Mouse (Mus musculus) heart, embryonic 11.5 days (tissue): Measurements from ENCODE around the gene Tmem198. TPM values are rescaled to one million over a fixed set of nuclear protein-coding genes. Genes with fewer than 3 reads are reported as not detected.
A peak's percentile ranks its signal among the peaks of the same experiment; 100 is the strongest.

ENCODE experiments used
- ATAC-seq: fragments of 200-750 bp; cut with Nextera tagmentation; replicated peaks from 2 replicates; pipeline ENCODE4 v1.8.0; 2017; ENCODE audit warnings: moderate library complexity; ENCODE audit not compliant: insufficient number of reproducible peaks, low FRiP score, low TSS enrichment
- H3K27ac ChIP-seq: fragments of 300-500 bp; sonication (generic); 2 replicates; pipeline ENCODE4 v1.5.1; 2014; ENCODE audit warnings: mild to moderate bottlenecking, low read depth, low read length
- H3K27me3 ChIP-seq: fragments of 300-500 bp; sonication (generic); 2 replicates; pipeline ENCODE4 v1.6.1; 2014; ENCODE audit warnings: mild to moderate bottlenecking, low read length, mixed read lengths; ENCODE audit not compliant: control insufficient read depth, insufficient read depth
- H3K36me3 ChIP-seq: fragments of 300-500 bp; sonication (generic); 2 replicates; pipeline ENCODE4 v1.6.1; 2014; ENCODE audit warnings: mild to moderate bottlenecking, low read length, moderate library complexity, mixed read lengths; ENCODE audit not compliant: control insufficient read depth, insufficient read depth
- H3K4me1 ChIP-seq: fragments of 300-500 bp; sonication (generic); 2 replicates; pipeline ENCODE4 v1.6.1; 2014; ENCODE audit warnings: low read length; ENCODE audit not compliant: control insufficient read depth, insufficient read depth
- H3K4me2 ChIP-seq: fragments of 300-500 bp; sonication (generic); 2 replicates; pipeline ENCODE4 v1.6.1; 2014; ENCODE audit warnings: mild to moderate bottlenecking, moderate library complexity
- H3K4me3 ChIP-seq: fragments of 300-500 bp; sonication (generic); 2 replicates; pipeline ENCODE4 v1.5.1; 2014; ENCODE audit warnings: low read depth, low read length
- H3K9ac ChIP-seq: fragments of 300-500 bp; sonication (generic); 2 replicates; pipeline ENCODE4 v1.6.1; 2014; ENCODE audit warnings: mild to moderate bottlenecking, low read depth, low read length, moderate library complexity
- H3K9me3 ChIP-seq: fragments of 300-500 bp; sonication (generic); replicated peaks from 2 replicates; pipeline ENCODE4 v1.6.1; 2016; ENCODE audit warnings: low read length; ENCODE audit not compliant: control insufficient read depth
- WGBS: fragments of 180-500 bp; shearing (Covaris S2); extraction: QIAGEN DNeasy Blood & Tissue Kit; methylation state at CpG from one replicate; pipeline ENCODE4 v1.1.7; 2014; ENCODE audit not compliant: insufficient replicate concordance; 5-methylcytosine and 5-hydroxymethylcytosine counted together
- polyA plus RNA-seq: library from polyadenylated mRNA; unstranded; fragments of >200 nt; fragmentation: Nextera tagmentation; extraction: Ambion mirVana; gene quantifications from 2 replicates; pipeline ENCODE4 v1.2.1, GENCODE M21; 2014

The Tmem198 gene
- polyA plus RNA-seq, 1 experiment from 2014 or later: 0.14 TPM

DNA sequence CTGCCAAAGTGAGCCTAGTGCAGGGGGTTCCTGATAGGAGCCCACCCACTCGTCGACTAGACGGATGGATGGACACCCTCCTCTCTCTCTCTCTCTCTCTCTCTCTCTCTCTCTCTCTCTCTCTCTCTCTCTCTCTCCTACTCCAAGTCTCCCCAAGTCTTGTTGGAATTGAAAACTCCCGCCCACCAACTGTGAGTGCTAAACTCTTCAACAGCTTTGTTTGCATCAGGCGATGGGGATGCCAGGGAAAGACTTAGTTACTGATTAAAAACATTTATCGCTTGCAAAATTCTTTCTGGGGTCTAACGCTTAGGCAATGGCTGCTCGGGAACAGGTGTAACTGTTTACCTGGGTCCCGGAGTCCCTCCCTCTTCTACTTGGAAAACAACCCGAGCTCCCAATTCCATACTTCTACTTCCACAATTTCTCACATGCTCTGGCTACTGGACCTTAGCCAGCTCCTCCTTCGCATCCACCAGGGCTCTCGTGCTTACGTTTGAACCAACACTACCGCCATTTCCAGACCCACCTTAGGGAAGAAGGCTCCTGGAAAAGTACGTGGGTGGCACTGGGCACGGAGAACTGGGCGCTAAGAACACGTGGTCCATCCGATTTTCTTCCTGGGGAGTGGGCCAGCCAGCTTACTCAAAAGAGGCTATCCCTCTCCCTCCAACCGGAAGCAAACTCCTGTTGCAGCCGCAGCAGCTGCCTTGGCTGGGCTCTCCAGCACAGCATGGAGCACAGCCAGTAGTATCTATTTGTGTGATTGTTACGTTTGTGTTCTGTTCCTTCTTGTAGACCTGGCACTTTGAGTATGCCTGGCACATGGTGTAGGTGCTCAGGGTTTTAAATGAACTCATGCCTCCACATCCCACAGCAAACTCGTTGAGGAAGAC is 20.3 kb upstream of the Tmem198 start:
- H3K4me1 ChIP-seq: peaks cover 42% of the 10 kb centered on the region
- ATAC-seq: no peak
- no peaks in the 10 kb centered on the region for H3K36me3 ChIP-seq
- peak overlapping the region; percentile 55 for H3K4me2 ChIP-seq
- no peak overlapping the region; the same call in 1 of the 2 replicates for H3K27ac ChIP-seq
- peaks cover 50% of the 10 kb centered on the region for H3K27me3 ChIP-seq
- no peaks in the 10 kb centered on the region for H3K9me3 ChIP-seq
- WGBS: 16% methylated on average over 23 of the region's 23 CpGs
- H3K9ac ChIP-seq: peak overlapping the region; percentile 28; the same call in 1 of the 2 replicates
- peak overlapping the region; percentile 16 for H3K4me3 ChIP-seq

DNA sequence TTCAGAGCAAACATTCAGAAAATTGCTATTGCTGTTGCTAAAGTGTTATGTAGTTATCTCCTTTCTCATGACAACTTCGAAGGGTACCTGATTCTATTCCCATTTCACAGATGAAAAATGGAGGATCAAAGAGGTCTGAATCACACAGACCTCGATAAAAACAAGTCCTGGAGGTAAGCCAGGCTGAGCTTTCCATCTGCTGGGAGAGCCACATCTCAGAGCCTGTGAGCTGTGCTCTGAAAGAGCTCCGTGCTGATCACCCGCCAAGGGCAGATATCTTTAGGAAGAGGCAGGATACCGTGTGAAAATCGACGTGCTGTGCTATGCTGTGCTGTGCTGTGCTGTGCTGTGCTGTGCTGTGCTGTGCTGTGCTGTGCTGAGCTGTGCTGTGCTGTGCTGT is 19.0 kb upstream of the Tmem198 start:
- H3K4me1 ChIP-seq: peaks cover 47% of the 10 kb centered on the region
- no peak overlapping the region for H3K4me3 ChIP-seq
- no peak for ATAC-seq
- 50% methylated on average over 7 of the region's 7 CpGs for WGBS
- H3K9me3 ChIP-seq: no peaks in the 10 kb centered on the region
- H3K27me3 ChIP-seq: peaks cover 39% of the 10 kb centered on the region
- H3K36me3 ChIP-seq: no peaks in the 10 kb centered on the region
- no peak overlapping the region for H3K4me2 ChIP-seq
- H3K27ac ChIP-seq: no peak overlapping the region
- H3K9ac ChIP-seq: no peak overlapping the region

GRCm38 (mm10) chr1:75462636-75463035 is 16.7 kb upstream of the Tmem198 start:
- H3K27ac ChIP-seq: no peak overlapping the region
- no peak overlapping the region for H3K4me3 ChIP-seq
- no peak overlapping the region for H3K4me2 ChIP-seq
- no peak for ATAC-seq
- WGBS: 28% methylated on average over 1 of the region's 1 CpGs
- no peak overlapping the region for H3K9ac ChIP-seq
- H3K36me3 ChIP-seq: no peaks in the 10 kb centered on the region
- peaks cover 35% of the 10 kb centered on the region for H3K4me1 ChIP-seq
- peaks cover 25% of the 10 kb centered on the region for H3K27me3 ChIP-seq
- H3K9me3 ChIP-seq: no peaks in the 10 kb centered on the region

DNA sequence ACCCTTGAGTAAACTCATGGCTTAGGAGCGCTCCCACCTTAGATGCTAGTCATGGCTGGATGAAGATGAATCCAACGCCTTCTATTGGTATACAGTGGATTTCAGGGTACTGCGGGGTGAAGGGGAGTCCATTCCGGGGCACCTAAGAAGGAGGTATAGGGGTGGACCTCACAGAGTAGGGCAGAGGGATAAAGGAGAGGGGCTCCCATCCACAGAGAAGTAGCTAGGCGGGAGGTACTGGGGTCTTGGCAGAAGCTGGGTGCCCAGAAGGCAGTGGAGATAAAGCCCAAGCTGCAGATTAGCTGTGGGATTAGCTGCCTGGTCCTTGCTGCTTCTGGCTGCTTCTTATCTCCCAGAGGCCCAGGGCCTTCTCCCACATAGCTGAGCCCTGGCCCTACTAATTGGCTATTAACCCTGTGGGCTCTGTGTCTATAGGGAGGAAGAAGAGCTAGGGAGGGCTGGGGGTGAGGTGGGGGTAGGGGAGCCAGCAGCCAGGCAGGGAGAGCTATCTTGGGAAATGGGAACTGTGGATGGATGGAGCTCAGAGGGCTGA is 15.6 kb upstream of the Tmem198 start:
- Histone ChIP-seq H3K4me2 (peak overlapping the region; percentile 18; the same call in 1 of the 2 replicates), H3K9me3 (no peaks in the 10 kb centered on the region), H3K36me3 (no peaks in the 10 kb centered on the region), H3K4me1 (peaks cover 24% of the 10 kb centered on the region), H3K4me3 (no peak overlapping the region), H3K27me3 (peaks cover 27% of the 10 kb centered on the region), H3K9ac (no peak overlapping the region), H3K27ac (no peak overlapping the region)
- WGBS: 54% methylated on average over 5 of the region's 5 CpGs
- ATAC-seq: no peak

- H3K27ac ChIP-seq: no peak overlapping the region
- peaks cover 27% of the 10 kb centered on the region for H3K27me3 ChIP-seq
- no peak overlapping the region for H3K4me3 ChIP-seq
- peaks cover 20% of the 10 kb centered on the region for H3K4me1 ChIP-seq
- 6% methylated on average over 14 of the region's 14 CpGs for WGBS
- H3K36me3 ChIP-seq: no peaks in the 10 kb centered on the region
- 0 out of 2 replicates have a peak overlapping the region, but pooled peaks have one; percentile 5 for H3K9ac ChIP-seq
- peak; percentile 47 for ATAC-seq
- peak overlapping the region; percentile 16; the same call in 1 of the 2 replicates for H3K4me2 ChIP-seq
- no peaks in the 10 kb centered on the region for H3K9me3 ChIP-seq
Measured at GRCm38 (mm10) chr1:75467215-75467927, 12.0 kb upstream of the Tmem198 start.

DNA sequence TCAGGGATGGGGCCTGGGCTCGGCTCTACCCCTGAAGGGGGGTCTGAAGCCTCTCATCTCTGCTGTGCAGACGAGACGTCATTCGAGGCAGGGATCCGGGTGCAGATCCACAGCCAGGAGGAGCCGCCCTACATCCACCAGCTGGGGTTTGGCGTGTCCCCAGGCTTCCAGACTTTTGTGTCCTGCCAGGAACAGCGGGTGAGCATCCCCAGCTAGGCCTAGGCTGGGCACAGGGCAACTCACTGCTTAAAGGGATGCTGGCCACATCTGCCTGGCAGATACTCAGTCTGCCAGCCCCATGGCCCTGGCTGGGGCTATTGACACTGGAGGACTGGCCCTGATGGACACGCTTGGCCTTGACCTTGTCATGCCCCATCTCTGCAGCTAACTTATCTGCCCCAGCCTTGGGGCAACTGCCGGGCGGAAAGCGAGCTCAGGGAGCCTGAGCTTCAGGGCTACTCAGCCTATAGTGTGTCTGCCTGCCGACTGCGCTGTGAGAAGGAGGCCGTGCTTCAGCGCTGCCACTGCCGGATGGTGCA is 10.0 kb upstream of the Tmem198 start:
- Histone ChIP-seq H3K4me1 (peaks cover 6% of the 10 kb centered on the region), H3K4me2 (no peak overlapping the region), H3K4me3 (no peak overlapping the region), H3K9ac (no peak overlapping the region), H3K9me3 (no peaks in the 10 kb centered on the region), H3K36me3 (no peaks in the 10 kb centered on the region), H3K27me3 (peaks cover 27% of the 10 kb centered on the region), H3K27ac (no peak overlapping the region)
- no peak for ATAC-seq
- WGBS: 70% methylated on average over 17 of the region's 17 CpGs

DNA sequence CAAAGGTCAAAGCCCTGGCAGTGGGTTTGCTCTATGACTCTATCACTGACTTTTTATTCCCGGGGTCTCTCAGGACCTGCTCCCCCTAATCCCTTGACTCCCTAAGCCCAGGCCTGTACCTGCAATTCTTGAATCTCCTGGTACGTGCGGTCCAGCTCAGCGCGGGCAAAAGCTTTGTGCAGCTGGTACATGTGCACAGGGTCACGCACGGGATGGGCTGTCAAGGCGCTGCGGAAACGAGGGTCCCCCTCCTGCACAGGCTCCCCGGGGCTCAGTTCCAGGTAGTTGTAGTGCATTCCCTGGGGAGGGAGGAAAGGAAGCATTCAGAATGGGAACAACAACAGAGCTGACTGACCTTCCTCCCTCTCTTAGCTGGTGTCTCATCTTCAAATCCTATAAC is 2.9 kb upstream of the Tmem198 start:
- Histone ChIP-seq H3K36me3 (peaks cover 22% of the 10 kb centered on the region), H3K27me3 (peaks cover 24% of the 10 kb centered on the region)

DNA sequence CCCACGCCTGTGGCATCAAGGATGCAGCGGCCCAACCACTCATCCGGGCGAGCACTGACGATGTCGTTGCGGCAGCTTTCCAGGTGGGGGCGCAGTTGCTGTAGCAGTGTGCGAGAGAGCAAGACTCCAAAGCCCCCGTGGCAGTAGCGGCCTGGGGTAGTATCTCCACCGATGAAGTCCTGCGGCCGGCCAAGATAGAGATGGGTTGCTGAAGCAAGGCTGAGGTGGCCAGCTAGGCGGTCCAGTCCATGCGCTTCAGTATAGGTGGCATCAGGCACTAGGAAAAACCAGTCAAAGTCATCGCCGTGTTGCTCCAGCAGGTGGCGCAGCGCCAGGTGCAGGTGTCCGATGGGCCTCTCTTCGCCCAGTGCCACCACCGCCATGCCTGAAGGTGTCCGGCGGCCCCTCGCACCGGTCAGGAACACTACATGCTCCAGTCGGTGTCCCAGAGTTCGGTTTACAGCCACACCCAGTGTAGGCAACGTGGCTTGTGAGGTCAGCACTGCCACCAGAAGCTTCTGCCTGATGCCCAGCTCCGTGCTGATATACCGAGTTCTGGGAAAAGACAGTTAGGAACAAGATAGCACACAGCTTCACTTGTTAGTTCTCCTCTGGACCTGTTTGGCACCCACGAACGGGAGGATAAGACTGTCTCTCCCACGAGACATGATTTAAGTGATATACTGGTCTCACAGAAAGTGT is 1.9 kb upstream of the Tmem198 start:
- Histone ChIP-seq H3K4me3 (peak overlapping the region; percentile 90), H3K27ac (no peak overlapping the region), H3K27me3 (peaks cover 34% of the 10 kb centered on the region), H3K4me1 (peaks cover 27% of the 10 kb centered on the region), H3K4me2 (peak overlapping the region; percentile 83), H3K9ac (0 out of 2 replicates have a peak overlapping the region, but pooled peaks have one; percentile 22), H3K36me3 (peaks cover 22% of the 10 kb centered on the region), H3K9me3 (no peaks in the 10 kb centered on the region)
- no peak for ATAC-seq
- WGBS: 12% methylated on average over 35 of the region's 35 CpGs

More for the DNA sequence above, 2.9 kb upstream of the Tmem198 start:
- Histone ChIP-seq H3K4me1 (peaks cover 27% of the 10 kb centered on the region), H3K4me2 (no peak overlapping the region), H3K4me3 (no peak overlapping the region), H3K9ac (no peak overlapping the region), H3K27ac (no peak overlapping the region), H3K9me3 (no peaks in the 10 kb centered on the region)
- 94% methylated on average over 11 of the region's 11 CpGs for WGBS
- no peak for ATAC-seq
